Mouse (Mus musculus) kidney, embryonic 15.5 days (tissue): ENCODE measurements around the gene Rap1gap2. TPM values are rescaled to one million over a fixed set of nuclear protein-coding genes. Genes with fewer than 3 reads are reported as not detected.

ENCODE experiments used
- ATAC-seq: fragments of 200-750 bp; cut with Nextera tagmentation; replicated peaks from 2 replicates; pipeline ENCODE4 v1.8.0; 2017; ENCODE audit warnings: moderate TSS enrichment; ENCODE audit not compliant: low FRiP score
- H3K27ac ChIP-seq: fragments of 300-500 bp; sonication (generic); 2 replicates; pipeline ENCODE4 v1.5.1; 2015; ENCODE audit warnings: mild to moderate bottlenecking, inconsistent platforms
- H3K27me3 ChIP-seq: fragments of 300-500 bp; sonication (generic); 2 replicates; pipeline ENCODE4 v1.6.1; 2015; ENCODE audit warnings: inconsistent platforms
- H3K36me3 ChIP-seq: fragments of 300-500 bp; sonication (generic); 2 replicates; pipeline ENCODE4 v1.6.1; 2015; ENCODE audit warnings: inconsistent platforms
- H3K4me1 ChIP-seq: fragments of 300-500 bp; sonication (generic); 2 replicates; pipeline ENCODE4 v1.6.1; 2015; ENCODE audit warnings: inconsistent platforms
- H3K4me2 ChIP-seq: fragments of 300-500 bp; sonication (generic); 2 replicates; pipeline ENCODE4 v1.6.1; 2015; ENCODE audit warnings: moderate library complexity, mild to moderate bottlenecking, inconsistent platforms
- H3K4me3 ChIP-seq: fragments of 300-500 bp; sonication (generic); replicated peaks from 2 replicates; pipeline ENCODE4 v1.5.1; 2015; ENCODE audit warnings: mild to moderate bottlenecking, inconsistent platforms
- H3K9ac ChIP-seq: fragments of 300-500 bp; sonication (generic); 2 replicates; pipeline ENCODE4 v1.6.1; 2015; ENCODE audit warnings: mild to moderate bottlenecking, inconsistent platforms
- H3K9me3 ChIP-seq: fragments of 300-500 bp; sonication (generic); replicated peaks from 2 replicates; pipeline ENCODE4 v1.6.1; 2016; ENCODE audit warnings: inconsistent platforms
- WGBS: fragments of 180-500 bp; shearing (Covaris S2); methylation state at CpG from one replicate; pipeline ENCODE4 v1.1.7; 2015; ENCODE audit warnings: mixed read lengths; 5-methylcytosine and 5-hydroxymethylcytosine counted together
- polyA plus RNA-seq: library from polyadenylated mRNA; unstranded; fragments of >200 nt; fragmentation: Nextera tagmentation; extraction: Ambion mirVana; gene quantifications from 2 replicates; pipeline ENCODE4 v1.2.1, GENCODE M21; 2015

The Rap1gap2 gene
- polyA plus RNA-seq, 1 experiment from 2014 or later, result 6.4 TPM

DNA sequence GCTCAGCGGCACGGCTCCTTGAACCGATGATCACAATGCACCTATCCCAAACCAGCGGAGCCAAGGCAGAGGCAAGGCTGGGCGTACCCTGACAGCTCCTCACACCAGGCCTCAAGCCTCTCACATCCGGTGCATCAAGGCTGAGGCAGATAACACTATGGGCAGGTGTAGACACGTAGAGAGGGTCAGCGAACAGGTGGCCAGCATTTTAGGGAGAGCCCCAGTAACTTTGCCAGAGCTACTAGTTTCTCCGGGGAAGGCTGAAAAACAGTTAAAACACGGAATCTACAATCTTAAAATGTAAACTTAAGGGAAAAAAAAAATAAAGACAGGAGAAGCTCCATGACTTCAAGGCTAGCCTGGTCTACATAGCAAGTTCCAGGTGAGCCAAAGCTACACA lies 98.1 kb downstream of the Rap1gap2 start:
- no peaks in the 10 kb centered on the region; the same call in 1 of the 2 replicates for H3K36me3 ChIP-seq
- 89% methylated on average over 10 of the region's 10 CpGs for WGBS

DNA sequence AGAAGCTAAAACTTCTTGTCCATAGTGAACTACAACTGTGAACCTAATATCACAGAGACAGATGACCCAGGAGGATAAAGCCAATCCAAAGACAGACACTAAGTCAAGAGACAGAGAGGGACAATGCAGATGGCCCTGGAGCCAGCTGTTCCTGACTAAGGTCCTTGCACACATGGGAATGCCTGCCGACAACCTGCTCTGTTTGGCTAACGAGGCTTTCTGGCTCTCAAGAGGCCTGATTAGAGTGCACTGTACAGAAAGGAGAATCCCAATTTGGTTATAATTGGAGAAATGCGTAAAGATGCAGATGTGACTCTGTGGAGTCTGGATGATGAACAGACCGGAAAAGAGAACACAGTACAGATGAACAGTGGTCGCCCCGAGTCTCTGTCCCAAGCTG lies 104.4 kb downstream of the Rap1gap2 start:
- Histone ChIP-seq H3K4me3 (no peak overlapping the region), H3K4me1 (peaks cover 10% of the 10 kb centered on the region), H3K9ac (no peak overlapping the region), H3K36me3 (no peaks in the 10 kb centered on the region; the same call in 1 of the 2 replicates), H3K4me2 (no peak overlapping the region), H3K27ac (no peak overlapping the region), H3K9me3 (no peaks in the 10 kb centered on the region), H3K27me3 (no peaks in the 10 kb centered on the region)
- ATAC-seq, result no peak
- 92% methylated on average over 6 of the region's 6 CpGs for WGBS

More for the DNA sequence above, 98.1 kb downstream of the Rap1gap2 start:
- no peaks in the 10 kb centered on the region for H3K9me3 ChIP-seq
- no peak overlapping the region for H3K4me2 ChIP-seq
- no peak for ATAC-seq
- no peaks in the 10 kb centered on the region for H3K27me3 ChIP-seq
- H3K4me1 ChIP-seq, result peaks cover 15% of the 10 kb centered on the region
- no peak overlapping the region for H3K27ac ChIP-seq
- H3K4me3 ChIP-seq, result no peak overlapping the region
- H3K9ac ChIP-seq, result no peak overlapping the region

GRCm38 (mm10) chr11:74502485-74502884 lies 108.2 kb downstream of the Rap1gap2 start:
- Histone ChIP-seq H3K4me1 (peaks cover 25% of the 10 kb centered on the region), H3K9me3 (no peaks in the 10 kb centered on the region), H3K27me3 (no peaks in the 10 kb centered on the region), H3K4me3 (no peak overlapping the region), H3K4me2 (no peak overlapping the region), H3K27ac (no peak overlapping the region), H3K36me3 (no peaks in the 10 kb centered on the region), H3K9ac (no peak overlapping the region)
- WGBS, result 76% methylated on average over 8 of the region's 8 CpGs
- ATAC-seq, result no peak

GRCm38 (mm10) chr11:74501989-74502388 lies 108.7 kb downstream of the Rap1gap2 start:
- Histone ChIP-seq H3K4me2 (no peak overlapping the region), H3K4me3 (no peak overlapping the region), H3K36me3 (no peaks in the 10 kb centered on the region), H3K27ac (no peak overlapping the region), H3K4me1 (peaks cover 25% of the 10 kb centered on the region), H3K9ac (no peak overlapping the region), H3K27me3 (no peaks in the 10 kb centered on the region), H3K9me3 (no peaks in the 10 kb centered on the region)
- no peak for ATAC-seq

DNA sequence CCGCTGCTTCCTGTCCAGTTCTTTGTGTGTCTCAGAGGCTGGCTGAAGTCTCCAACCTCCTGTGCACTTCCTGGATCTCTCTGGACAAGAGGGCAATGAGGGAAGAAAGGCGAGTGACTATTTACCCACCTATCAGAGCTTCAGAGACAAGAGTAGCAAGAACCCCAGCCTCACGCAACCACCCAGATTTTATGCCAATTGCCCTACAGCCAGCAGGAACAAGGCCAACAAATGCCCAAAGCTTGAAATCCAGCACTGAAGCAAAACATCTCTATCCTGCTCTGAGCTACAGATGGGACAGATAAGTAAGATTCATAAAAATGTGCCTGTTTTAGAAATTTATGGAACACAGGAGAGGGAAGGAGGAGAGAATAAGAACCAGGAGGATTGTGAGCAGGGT lies 109.7 kb downstream of the Rap1gap2 start:
- H3K9ac ChIP-seq, result no peak overlapping the region
- peaks cover 25% of the 10 kb centered on the region for H3K4me1 ChIP-seq
- no peaks in the 10 kb centered on the region for H3K36me3 ChIP-seq
- no peak for ATAC-seq
- H3K27ac ChIP-seq, result peak overlapping the region; percentile 66
- no peak overlapping the region for H3K4me3 ChIP-seq
- H3K9me3 ChIP-seq, result no peaks in the 10 kb centered on the region
- no peak overlapping the region for H3K4me2 ChIP-seq
- WGBS, result 67% methylated on average over 3 of the region's 3 CpGs
- no peaks in the 10 kb centered on the region for H3K27me3 ChIP-seq

- H3K9me3 ChIP-seq, result no peaks in the 10 kb centered on the region
- H3K27ac ChIP-seq, result peak overlapping the region; percentile 22; the same call in 1 of the 2 replicates
- H3K36me3 ChIP-seq, result no peaks in the 10 kb centered on the region
- peak; percentile 46; the same call in 1 of the 2 replicates for ATAC-seq
- H3K4me3 ChIP-seq, result no peak overlapping the region
- H3K4me2 ChIP-seq, result no peak overlapping the region
- no peaks in the 10 kb centered on the region for H3K27me3 ChIP-seq
- H3K9ac ChIP-seq, result no peak overlapping the region
- 39% methylated on average over 8 of the region's 8 CpGs for WGBS
- peaks cover 25% of the 10 kb centered on the region for H3K4me1 ChIP-seq
Measured at GRCm38 (mm10) chr11:74499521-74500099, 111.1 kb downstream of the Rap1gap2 start.

GRCm38 (mm10) chr11:74499058-74499457 lies 111.7 kb downstream of the Rap1gap2 start:
- no peak overlapping the region for H3K4me3 ChIP-seq
- H3K9me3 ChIP-seq, result no peaks in the 10 kb centered on the region
- H3K4me2 ChIP-seq, result no peak overlapping the region
- WGBS, result 21% methylated on average over 3 of the region's 3 CpGs
- ATAC-seq, result no peak
- H3K4me1 ChIP-seq, result peaks cover 25% of the 10 kb centered on the region
- H3K27me3 ChIP-seq, result no peaks in the 10 kb centered on the region
- H3K9ac ChIP-seq, result no peak overlapping the region
- 0 out of 2 replicates have a peak overlapping the region, but pooled peaks have one; percentile 22 for H3K27ac ChIP-seq
- no peaks in the 10 kb centered on the region for H3K36me3 ChIP-seq

DNA sequence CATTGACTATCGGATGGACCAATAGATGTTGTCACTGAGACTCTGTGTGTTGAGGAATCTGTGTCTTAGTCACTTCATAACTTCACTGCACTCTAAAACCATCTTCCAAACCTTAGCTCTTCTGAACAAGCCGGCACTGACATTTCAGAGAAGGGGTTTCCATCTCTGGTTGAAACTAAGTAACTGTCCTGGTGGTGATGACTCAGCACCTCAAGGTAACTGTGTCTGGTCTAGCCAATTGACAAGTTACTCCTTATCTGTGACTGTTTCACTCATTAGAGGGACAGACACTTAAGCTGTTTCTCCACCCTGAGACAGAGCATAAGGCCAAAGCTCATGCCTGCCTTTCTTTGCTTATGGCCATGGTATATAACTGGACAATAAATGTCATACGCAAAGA lies 114.1 kb downstream of the Rap1gap2 start:
- 93% methylated on average over 3 of the region's 3 CpGs for WGBS
- Histone ChIP-seq H3K4me1 (peaks cover 35% of the 10 kb centered on the region), H3K27me3 (no peaks in the 10 kb centered on the region), H3K9ac (no peak overlapping the region), H3K4me2 (no peak overlapping the region), H3K4me3 (no peak overlapping the region), H3K9me3 (no peaks in the 10 kb centered on the region), H3K36me3 (no peaks in the 10 kb centered on the region), H3K27ac (no peak overlapping the region)
- no peak for ATAC-seq

DNA sequence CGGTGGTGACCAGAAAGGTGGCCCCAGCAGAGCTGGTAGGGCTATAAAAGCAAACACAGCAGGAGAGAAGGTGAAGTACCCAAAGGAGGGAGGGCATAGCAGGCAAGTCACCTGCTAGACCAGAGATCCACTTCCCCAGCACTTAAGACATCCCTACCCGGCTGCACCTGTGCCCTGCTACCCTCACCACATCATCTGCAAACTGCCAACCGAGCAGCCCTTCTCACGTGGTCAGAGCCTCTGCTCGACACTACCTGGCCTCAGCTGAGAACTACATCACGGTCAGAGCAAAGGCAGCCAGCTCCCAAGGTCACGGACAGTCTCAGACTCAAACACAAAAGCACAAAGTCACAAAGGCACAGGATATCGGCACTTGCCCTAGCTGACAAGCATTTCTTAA lies 116.8 kb downstream of the Rap1gap2 start:
- Histone ChIP-seq H3K4me3 (no peak overlapping the region), H3K4me2 (no peak overlapping the region), H3K4me1 (peaks cover 16% of the 10 kb centered on the region), H3K36me3 (no peaks in the 10 kb centered on the region), H3K9me3 (no peaks in the 10 kb centered on the region), H3K27me3 (no peaks in the 10 kb centered on the region), H3K9ac (no peak overlapping the region), H3K27ac (no peak overlapping the region)
- no peak for ATAC-seq
- WGBS, result 65% methylated on average over 8 of the region's 8 CpGs

- 62% methylated on average over 11 of the region's 11 CpGs for WGBS
- no peak for ATAC-seq
- Histone ChIP-seq H3K9ac (no peak overlapping the region), H3K4me1 (peaks cover 22% of the 10 kb centered on the region), H3K9me3 (no peaks in the 10 kb centered on the region), H3K36me3 (no peaks in the 10 kb centered on the region), H3K4me3 (no peak overlapping the region), H3K27me3 (no peaks in the 10 kb centered on the region), H3K27ac (no peak overlapping the region), H3K4me2 (no peak overlapping the region)
Measured at GRCm38 (mm10) chr11:74493172-74493862, 117.4 kb downstream of the Rap1gap2 start.

GRCm38 (mm10) chr11:74491130-74491529 lies 119.6 kb downstream of the Rap1gap2 start:
- H3K4me2 ChIP-seq, result no peak overlapping the region
- peaks cover 33% of the 10 kb centered on the region for H3K4me1 ChIP-seq
- H3K9me3 ChIP-seq, result no peaks in the 10 kb centered on the region
- H3K4me3 ChIP-seq, result no peak overlapping the region
- H3K27ac ChIP-seq, result no peak overlapping the region
- H3K9ac ChIP-seq, result no peak overlapping the region
- H3K27me3 ChIP-seq, result no peaks in the 10 kb centered on the region
- WGBS, result 93% methylated on average over 4 of the region's 4 CpGs
- no peak for ATAC-seq
- no peaks in the 10 kb centered on the region for H3K36me3 ChIP-seq

GRCm38 (mm10) chr11:74489239-74489638 lies 121.5 kb downstream of the Rap1gap2 start:
- H3K9ac ChIP-seq, result no peak overlapping the region
- H3K36me3 ChIP-seq, result no peaks in the 10 kb centered on the region
- H3K27me3 ChIP-seq, result no peaks in the 10 kb centered on the region
- WGBS, result 61% methylated on average over 5 of the region's 5 CpGs
- no peak overlapping the region for H3K4me2 ChIP-seq
- H3K27ac ChIP-seq, result peak overlapping the region; percentile 83
- peaks cover 40% of the 10 kb centered on the region for H3K4me1 ChIP-seq
- no peaks in the 10 kb centered on the region for H3K9me3 ChIP-seq
- no peak overlapping the region for H3K4me3 ChIP-seq
- ATAC-seq, result peak; percentile 61
